Mouse (Mus musculus): ENCODE measurements around the gene Diras2.

DNA sequence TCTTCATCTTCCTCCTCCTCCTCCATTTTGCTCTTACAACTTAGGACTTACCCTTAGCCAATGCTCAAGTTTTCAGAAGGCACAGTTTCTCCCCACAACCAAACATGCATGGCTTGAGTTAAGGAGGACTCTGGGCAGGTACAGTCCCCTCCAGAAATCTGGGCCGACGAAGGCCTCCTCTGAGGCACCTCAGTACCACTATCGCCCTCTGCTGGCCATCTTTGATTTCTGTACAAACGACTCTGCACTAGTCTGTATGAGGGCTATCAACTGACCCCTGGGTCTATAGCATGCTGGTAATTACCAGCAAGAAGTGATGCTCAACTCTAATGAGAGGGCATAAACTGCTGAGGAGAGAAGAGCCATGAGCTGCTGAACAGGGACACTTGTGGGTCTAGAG is 4.5 kb upstream of the Diras2 start:
- TF ChIP-seq CTCF (IDR thresholded peaks at IDR 0.05; ENCODE audit: low read depth, low read length) (no peak), TAL1 (conservative IDR thresholded peaks at IDR 0.05; ENCODE audit: low read depth, low read length) (no peak), GATA1 (IDR thresholded peaks at IDR 0.05; ENCODE audit: borderline replicate concordance, low read length) (no peak), POLR2AphosphoS5 (IDR thresholded peaks at IDR 0.05; ENCODE audit: insufficient replicate concordance, low read depth, low read length) (no peak)
